Mouse (Mus musculus): ENCODE measurements at regions not wholly inside any gene's neighbourhood (a gene's known extent, or its start where the extent isn't known, plus 50 kb on each side); places are given as distances from the start of the nearest gene placed in this dataset.

GRCm38 (mm10) chr2:74373056-74373455, 206.2 kb downstream of the Lnpk start:
- intact Hi-C loops (cut with DNase I): no loop called here

DNA sequence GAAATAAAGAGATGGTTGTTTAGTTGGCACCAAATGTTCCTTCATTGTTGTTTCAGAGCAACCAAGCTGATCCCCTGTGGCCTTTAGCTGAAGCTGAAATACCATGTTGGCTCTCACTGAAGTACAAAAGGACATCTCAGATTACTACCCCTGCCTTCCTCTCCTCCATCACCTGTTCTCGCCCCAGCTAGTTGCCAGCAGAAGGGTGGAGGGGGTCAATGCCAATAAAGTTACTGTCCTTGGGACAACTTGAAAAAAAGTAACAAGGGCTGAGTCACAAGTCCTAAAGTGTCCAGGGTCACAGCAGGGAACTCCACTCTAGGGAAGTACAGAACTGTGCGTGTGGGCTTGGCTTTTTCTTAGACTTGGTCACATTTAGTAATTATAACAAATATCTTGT, 216.0 kb downstream of the Lnpk start:
- intact Hi-C loops (cut with DNase I): no loop called here
- DNase-seq (ENCODE audit: low spot score in 2 of 2): no peak

More at GRCm38 (mm10) chr2:74373056-74373455, 206.2 kb downstream of the Lnpk start:
- DNase-seq (ENCODE audit: low spot score in 2 of 2): no peak

DNA sequence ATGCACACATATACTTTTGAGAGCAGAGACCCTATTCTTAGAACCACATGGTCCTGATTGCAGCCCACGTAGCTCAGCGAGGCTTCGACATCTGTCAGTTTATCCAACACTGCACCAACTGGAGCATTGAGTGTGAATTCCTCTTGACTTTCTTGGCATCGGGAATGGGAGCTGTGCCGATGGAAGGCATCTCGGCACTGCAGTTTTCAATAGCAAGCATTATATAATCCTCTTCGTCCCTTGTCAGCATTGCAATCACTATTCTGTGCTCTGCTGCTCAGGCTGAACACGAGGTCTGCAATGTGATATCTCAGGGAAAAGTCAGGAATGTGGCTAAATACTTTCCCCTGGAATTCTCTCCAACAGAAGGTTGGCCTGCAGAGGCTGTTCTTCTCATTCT, 224.6 kb downstream of the Lnpk start:
- peak; percentile 23 to 60 for DNase-seq (ENCODE audit: low spot score in 2 of 2)
- intact Hi-C loops (cut with DNase I): no loop called here

DNA sequence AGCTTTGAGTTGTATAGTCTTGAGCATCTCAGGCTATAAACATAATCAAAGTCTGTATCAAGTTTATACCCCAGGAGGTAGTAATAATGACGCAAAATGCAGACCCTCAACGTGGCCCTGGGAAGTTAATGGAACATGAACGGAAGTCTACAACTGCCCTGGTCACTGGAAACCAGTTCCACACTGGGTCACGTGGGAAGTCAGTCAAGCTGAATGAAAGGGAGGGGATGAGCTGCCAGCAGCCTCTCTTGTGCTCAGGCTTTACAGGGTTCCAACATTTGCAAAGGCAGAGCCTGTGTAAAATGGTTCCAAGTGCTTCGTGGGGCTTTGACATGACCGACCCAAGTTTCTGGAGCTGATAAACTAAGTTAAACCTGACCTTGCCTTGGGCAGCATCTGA, 229.4 kb downstream of the Lnpk start:
- DNase-seq (ENCODE audit: low spot score in 2 of 2): no peak
- intact Hi-C loops (cut with DNase I): no loop called here

DNA sequence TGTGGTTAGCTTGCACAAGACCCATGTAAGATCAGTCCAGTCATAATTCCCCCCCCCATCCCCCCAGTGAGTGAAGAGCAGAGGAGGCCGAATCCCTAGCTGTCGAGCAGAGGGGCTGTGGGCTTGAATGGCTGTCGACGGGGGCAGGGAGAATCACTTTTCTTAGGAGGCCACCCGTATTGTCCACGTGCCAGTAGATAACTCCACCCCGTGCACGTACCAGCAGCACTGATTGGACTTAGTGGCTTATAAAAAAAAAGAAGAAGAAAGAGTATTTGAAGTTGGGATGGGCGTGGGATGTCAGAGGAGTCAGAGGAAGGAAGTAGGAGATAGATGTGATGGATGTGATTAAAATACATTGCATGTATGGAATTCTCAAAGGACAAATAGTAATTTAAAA, 272.9 kb downstream of the Lnpk start:
- DNase-seq (ENCODE audit: low spot score in 2 of 2): no peak
- intact Hi-C loops (cut with DNase I): no loop called here

GRCm38 (mm10) chr2:74300885-74301451, 278.3 kb downstream of the Lnpk start:
- no peak for DNase-seq (ENCODE audit: low spot score in 2 of 2)
- intact Hi-C loops (cut with DNase I): loop anchor here (2.0 to 5.0 kb wide), 3 partner anchors 234 to 364 kb away; partner anchors contain the start of gene Lnpk

GRCm38 (mm10) chr2:74300366-74300791, 278.9 kb downstream of the Lnpk start:
- intact Hi-C loops (cut with DNase I): loop anchor here (2.0 to 5.0 kb wide), 3 partner anchors 233 to 364 kb away; partner anchors contain the start of gene Lnpk
- peak; percentile 81 for DNase-seq (ENCODE audit: low spot score in 2 of 2)

DNA sequence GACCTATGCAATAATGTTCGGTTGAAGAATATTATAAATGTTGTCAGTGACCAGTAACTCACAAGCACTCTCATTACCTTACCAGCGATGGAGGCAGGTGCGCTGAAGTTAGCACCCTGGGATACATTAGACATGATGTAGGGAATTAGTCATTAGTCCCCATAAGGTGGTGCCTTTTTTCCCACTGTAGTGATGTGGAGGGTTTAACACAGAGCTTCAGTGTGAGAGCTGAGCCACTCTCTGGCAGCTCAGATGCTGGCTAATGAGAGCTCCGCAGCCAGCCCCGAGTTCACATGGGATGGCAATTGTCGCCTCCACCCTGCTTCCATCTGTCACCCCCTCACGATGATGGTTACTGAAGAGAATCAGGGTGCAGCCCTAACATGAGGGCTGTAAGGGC, 286.6 kb downstream of the Lnpk start:
- intact Hi-C loops (cut with DNase I): no loop called here
- no peak for DNase-seq (ENCODE audit: low spot score in 2 of 2)

GRCm38 (mm10) chr2:74291416-74292396, 287.5 kb downstream of the Lnpk start:
- DNase-seq (ENCODE audit: low spot score in 2 of 2): peak; percentile 6 to 24
- intact Hi-C loops (cut with DNase I): no loop called here

DNA sequence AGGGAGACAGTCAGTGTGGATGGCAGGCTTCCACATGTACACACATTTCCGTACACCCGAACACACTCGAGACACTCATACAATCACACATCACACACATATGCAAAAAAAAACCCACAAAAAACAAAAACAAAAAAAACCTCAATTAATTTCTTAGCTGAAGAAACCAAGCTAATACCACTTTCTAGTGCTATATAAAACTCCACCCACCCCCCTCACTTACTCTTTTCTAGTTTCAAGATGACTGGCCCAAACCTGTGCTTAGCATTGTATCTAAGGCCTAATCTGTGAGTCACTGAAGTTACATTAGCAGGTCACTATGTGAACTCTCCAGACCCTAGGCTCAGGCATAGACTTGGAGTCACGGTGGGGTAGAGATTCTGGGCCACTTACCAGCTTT, 293.6 kb downstream of the Lnpk start:
- intact Hi-C loops (cut with DNase I): no loop called here
- DNase-seq (ENCODE audit: low spot score in 2 of 2): no peak

- no peak for DNase-seq (ENCODE audit: low spot score in 2 of 2)
- intact Hi-C loops (cut with DNase I): no loop called here
These were observed 314.3 kb downstream of the Lnpk start for GRCm38 (mm10) chr2:74264963-74265362.

DNA sequence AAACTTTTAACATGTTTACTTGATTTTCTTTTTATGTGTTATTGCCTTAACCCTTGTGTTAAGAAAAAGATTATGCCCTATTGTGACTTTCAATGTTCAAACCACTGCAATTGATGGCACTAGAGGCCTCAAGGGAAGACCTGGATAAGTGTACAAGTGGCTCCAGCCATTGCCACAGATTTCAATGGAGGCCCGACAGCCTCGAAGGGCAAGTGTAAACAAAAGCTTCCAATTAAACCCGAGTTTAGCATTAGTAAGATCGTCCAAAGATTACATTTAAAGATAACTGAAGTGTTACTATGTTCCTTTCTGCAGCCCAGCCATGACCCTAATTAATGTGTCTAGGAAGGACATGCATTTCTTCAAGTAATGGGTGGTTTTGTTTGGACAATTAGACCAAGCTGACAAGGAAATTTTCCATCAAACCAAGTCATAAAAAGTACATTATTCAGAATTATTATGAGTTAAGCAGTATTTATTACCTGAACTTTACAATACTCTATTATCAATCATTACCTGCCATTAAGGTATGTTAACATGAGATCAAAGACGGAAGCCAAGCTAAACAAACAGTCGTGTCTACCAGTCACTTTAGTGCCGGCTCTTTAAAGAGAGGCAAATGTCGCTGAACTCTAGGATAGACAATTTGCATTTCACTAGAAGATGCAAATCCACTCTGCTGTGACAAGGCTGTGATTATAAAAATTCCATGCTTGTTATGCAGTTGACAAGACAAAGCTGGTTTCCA, 322.0 kb downstream of the Lnpk start:
- DNase-seq (ENCODE audit: low spot score in 2 of 2): no peak
- intact Hi-C loops (cut with DNase I): no loop called here

DNA sequence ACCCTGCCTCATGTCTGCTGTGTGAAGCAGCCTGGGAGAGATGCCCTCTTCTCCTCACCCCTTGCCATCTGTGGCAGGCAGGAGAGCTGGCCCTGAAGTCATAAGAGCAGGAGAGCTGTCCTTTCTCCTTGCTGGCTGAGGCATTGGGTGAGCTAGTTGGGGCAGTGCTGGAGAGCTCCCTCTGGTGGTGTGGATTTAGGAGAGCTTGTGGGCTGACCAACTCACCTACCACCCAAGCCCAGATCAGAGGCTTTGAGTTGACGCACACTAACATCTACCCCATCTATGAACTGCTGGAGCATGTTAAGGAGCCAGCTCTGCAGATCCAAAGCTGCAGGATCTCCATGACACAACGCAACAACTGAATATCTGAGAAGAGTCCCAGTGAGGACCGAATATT, 331.7 kb downstream of the Lnpk start:
- DNase-seq (ENCODE audit: low spot score in 2 of 2): peak in 1 of 2 experiments; percentile 7
- intact Hi-C loops (cut with DNase I): loop anchor here (10.0 kb wide), 1 partner anchor 183 kb away; no protein-coding TSS in a partner anchor

DNA sequence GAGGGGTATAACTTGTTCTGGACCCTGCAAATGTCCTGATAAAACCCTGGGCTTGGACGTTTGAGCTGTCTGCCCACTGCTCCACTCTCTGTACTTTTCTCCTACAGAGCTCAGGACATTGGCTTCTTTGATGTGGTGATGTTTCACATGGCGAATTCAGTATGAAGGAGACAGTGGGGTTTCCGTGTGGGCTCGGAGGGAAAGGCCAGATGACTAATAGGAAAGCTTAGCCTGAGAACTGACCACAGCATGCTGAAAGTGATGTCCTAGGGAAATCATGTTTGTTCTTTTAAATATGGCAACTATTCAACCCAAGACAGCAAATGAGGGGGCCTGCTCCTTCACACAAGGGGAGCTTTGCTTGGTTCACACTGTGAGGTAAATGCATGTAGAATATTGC, 332.6 kb downstream of the Lnpk start:
- intact Hi-C loops (cut with DNase I): loop anchor here (10.0 kb wide), 1 partner anchor 182 kb away; no protein-coding TSS in a partner anchor
- no peak for DNase-seq (ENCODE audit: low spot score in 2 of 2)

DNA sequence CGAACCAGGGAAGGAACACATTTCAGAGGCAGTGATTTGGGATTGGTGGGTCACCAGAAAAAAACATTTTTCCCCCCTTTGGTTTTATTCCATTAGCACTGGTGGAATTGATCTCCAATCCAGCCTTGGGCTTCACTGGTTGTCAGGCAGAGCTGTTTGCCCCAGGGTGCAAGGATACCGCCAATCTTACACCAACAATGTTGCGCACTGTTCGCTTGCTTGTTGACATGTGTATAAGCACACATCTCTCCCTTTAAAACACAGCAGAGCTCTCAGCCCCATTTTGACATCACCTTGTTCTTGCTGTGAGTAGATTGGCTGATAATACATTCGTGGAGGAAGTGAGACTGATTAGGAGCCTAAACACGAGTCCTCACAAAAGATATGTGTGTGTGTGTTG, 333.1 kb upstream of the Atp5g3 start:
- intact Hi-C loops (cut with DNase I): loop anchor here (10.0 kb wide), 1 partner anchor 179 kb away; no protein-coding TSS in a partner anchor
- no peak for DNase-seq (ENCODE audit: low spot score in 2 of 2)

DNA sequence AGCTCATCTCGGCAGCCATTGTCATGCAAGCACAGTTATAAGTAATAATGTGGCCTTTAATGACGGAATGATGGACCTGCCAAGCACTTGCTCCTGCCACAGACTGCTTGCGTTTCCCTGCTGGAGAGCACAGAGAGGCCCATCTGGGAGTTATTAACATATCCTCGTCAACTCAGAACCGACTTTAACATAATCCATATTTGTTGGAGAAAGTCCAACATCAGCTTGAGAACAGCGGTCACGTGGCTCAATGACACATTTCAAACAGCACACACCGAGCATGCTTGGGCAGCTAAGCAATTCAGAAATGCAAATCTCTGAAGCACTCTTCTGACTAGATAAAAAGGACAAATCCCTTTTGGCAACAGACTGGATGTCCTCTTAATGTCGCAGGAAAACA, 332.7 kb upstream of the Atp5g3 start:
- peak; percentile 5 to 31 for DNase-seq (ENCODE audit: low spot score in 2 of 2)
- intact Hi-C loops (cut with DNase I): loop anchor here (10.0 kb wide), 1 partner anchor 179 kb away; no protein-coding TSS in a partner anchor

DNA sequence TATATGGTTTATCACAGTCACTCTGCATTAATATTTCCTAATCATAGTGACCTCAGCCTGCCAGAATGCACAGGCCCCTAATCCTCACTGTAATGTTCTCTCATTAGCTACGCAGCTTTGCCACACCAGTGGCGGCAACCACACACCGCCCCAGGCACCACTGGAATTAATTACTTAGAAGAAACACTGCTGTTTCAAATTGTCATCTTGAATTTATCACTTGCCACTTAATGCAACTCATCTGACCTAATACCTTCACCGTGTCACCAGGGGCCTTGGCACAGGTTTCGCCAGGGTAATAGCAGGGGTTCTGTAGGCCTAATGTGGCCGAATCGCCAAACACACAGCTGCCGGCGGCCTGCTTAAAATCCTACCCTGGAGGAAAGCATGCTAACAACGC, 328.5 kb upstream of the Atp5g3 start:
- intact Hi-C loops (cut with DNase I): no loop called here
- no peak for DNase-seq (ENCODE audit: low spot score in 2 of 2)

GRCm38 (mm10) chr2:74217437-74217836, 306.3 kb upstream of the Atp5g3 start:
- intact Hi-C loops (cut with DNase I): no loop called here
- no peak for DNase-seq (ENCODE audit: low spot score in 2 of 2)

DNA sequence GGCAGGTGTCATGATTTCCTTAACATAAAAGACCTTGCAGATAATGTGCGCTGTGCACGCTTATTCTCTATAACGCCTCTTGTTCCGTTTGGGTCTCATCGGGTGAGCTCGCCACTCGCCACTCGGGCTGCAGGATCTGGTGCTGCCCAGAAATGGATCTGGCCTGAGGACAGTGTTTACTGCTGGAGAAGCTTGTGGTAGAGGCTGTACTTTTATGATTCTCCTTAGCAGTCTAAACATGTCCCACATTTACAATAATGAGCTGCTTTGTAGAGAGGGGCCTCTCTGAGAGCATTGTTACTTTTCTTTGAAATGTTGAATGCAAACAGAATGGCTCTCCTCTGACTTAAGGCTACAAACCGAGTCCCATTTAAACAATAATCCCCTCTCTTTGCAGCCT, 299.1 kb upstream of the Atp5g3 start:
- intact Hi-C loops (cut with DNase I): no loop called here
- no peak for DNase-seq (ENCODE audit: low spot score in 2 of 2)

- intact Hi-C loops (cut with DNase I): no loop called here
- DNase-seq (ENCODE audit: low spot score in 2 of 2): no peak
These were observed 298.3 kb upstream of the Atp5g3 start for GRCm38 (mm10) chr2:74209421-74209917.

Data from left cerebral cortex, postnatal 14 days (tissue).